Mouse (Mus musculus): Measurements from ENCODE around the gene Mapre3. TPM values are rescaled to one million over a fixed set of nuclear protein-coding genes. Genes with fewer than 3 reads are reported as not detected.
"Not testable (repeated sequence)": the region's sequence is repeated elsewhere in the genome, so short reads cannot be mapped to it uniquely, and the experiment has no call there.

Mapre3 gene
- total RNA-seq, 2 experiments from 2014 or later = 1.3 TPM; not detected in 1

- no peak for ATAC-seq (replicated peaks; ENCODE audit: low FRiP score, poor library complexity, severe bottlenecking)
These were observed 59.9 kb downstream of the Mapre3 start for GRCm38 (mm10) chr5:30874365-30874764.

GRCm38 (mm10) chr5:30878616-30879015 is 64.2 kb downstream of the Mapre3 start:
- ATAC-seq (replicated peaks; ENCODE audit: low FRiP score, poor library complexity, severe bottlenecking) = no peak

- ATAC-seq (replicated peaks; ENCODE audit: low FRiP score, poor library complexity, severe bottlenecking) = no peak
These were observed 65.0 kb downstream of the Mapre3 start for GRCm38 (mm10) chr5:30879347-30879943.

GRCm38 (mm10) chr5:30881839-30882238 is 67.4 kb downstream of the Mapre3 start:
- ATAC-seq (replicated peaks; ENCODE audit: low FRiP score, poor library complexity, severe bottlenecking) = not testable (repeated sequence)

- no peak for ATAC-seq (replicated peaks; ENCODE audit: low FRiP score, poor library complexity, severe bottlenecking)
These were observed 71.8 kb downstream of the Mapre3 start for GRCm38 (mm10) chr5:30886209-30886608.

- ATAC-seq (replicated peaks; ENCODE audit: low FRiP score, poor library complexity, severe bottlenecking) = no peak
These were observed 72.3 kb downstream of the Mapre3 start for GRCm38 (mm10) chr5:30886731-30887130.

- ATAC-seq (replicated peaks; ENCODE audit: low FRiP score, poor library complexity, severe bottlenecking) = peak; percentile 62
These were observed 72.9 kb downstream of the Mapre3 start for GRCm38 (mm10) chr5:30887331-30887761.

- ATAC-seq (replicated peaks; ENCODE audit: low FRiP score, poor library complexity, severe bottlenecking) = peak; percentile 74
These were observed 73.5 kb downstream of the Mapre3 start for GRCm38 (mm10) chr5:30887858-30888336.

- peak; percentile 59 for ATAC-seq (replicated peaks; ENCODE audit: low FRiP score, poor library complexity, severe bottlenecking)
These were observed 74.1 kb downstream of the Mapre3 start, which contains the start of gene Agbl5 for GRCm38 (mm10) chr5:30888337-30889087. Gene Agbl5 (plus strand): TSS chr5:30888694.

- ATAC-seq (replicated peaks; ENCODE audit: low FRiP score, poor library complexity, severe bottlenecking) = no peak
These were observed 74.8 kb downstream of the Mapre3 start for GRCm38 (mm10) chr5:30889088-30889754.

- no peak for ATAC-seq (replicated peaks; ENCODE audit: low FRiP score, poor library complexity, severe bottlenecking)
These were observed 75.9 kb downstream of the Mapre3 start for GRCm38 (mm10) chr5:30890375-30890774.

- ATAC-seq (replicated peaks; ENCODE audit: low FRiP score, poor library complexity, severe bottlenecking) = no peak
These were observed 87.4 kb downstream of the Mapre3 start for GRCm38 (mm10) chr5:30901860-30902259.

GRCm38 (mm10) chr5:30907413-30908059 is 93.1 kb downstream of the Mapre3 start, which contains the start of gene Ost4:
Gene Ost4 (minus strand): TSS chr5:30907788.
- peak; percentile 90 for ATAC-seq (replicated peaks; ENCODE audit: low FRiP score, poor library complexity, severe bottlenecking)

GRCm38 (mm10) chr5:30908426-30909299 is 94.2 kb downstream of the Mapre3 start:
- ATAC-seq (replicated peaks; ENCODE audit: low FRiP score, poor library complexity, severe bottlenecking) = no peak

- ATAC-seq (replicated peaks; ENCODE audit: low FRiP score, poor library complexity, severe bottlenecking) = no peak
These were observed 94.8 kb downstream of the Mapre3 start for GRCm38 (mm10) chr5:30909300-30909659.

- ATAC-seq (replicated peaks; ENCODE audit: low FRiP score, poor library complexity, severe bottlenecking) = no peak
These were observed 95.4 kb downstream of the Mapre3 start for GRCm38 (mm10) chr5:30909863-30910262.

- no peak for ATAC-seq (replicated peaks; ENCODE audit: low FRiP score, poor library complexity, severe bottlenecking)
These were observed 96.0 kb downstream of the Mapre3 start for GRCm38 (mm10) chr5:30910481-30910880.

GRCm38 (mm10) chr5:30912156-30912555 is 97.7 kb downstream of the Mapre3 start:
- no peak for ATAC-seq (replicated peaks; ENCODE audit: low FRiP score, poor library complexity, severe bottlenecking)
